Mouse (Mus musculus): ENCODE data around the gene Acad8.

- TF ChIP-seq CTCF (conservative IDR thresholded peaks at IDR 0.05 in 1 of 2, IDR thresholded peaks at IDR 0.05 in 1 of 2; ENCODE audit: low read depth in 2 of 2, low read length in 2 of 2): no peak; a peak in 1 of 4 replicates
- TF ChIP-seq POLR2A (IDR thresholded peaks at IDR 0.05; ENCODE audit: low read depth, low read length): peak; percentile 62
- no peak for TF ChIP-seq ZC3H11A (IDR thresholded peaks at IDR 0.05; ENCODE audit: low read depth, low read length)
Measured at GRCm38 (mm10) chr9:26997062-26997461, 2.3 kb downstream of the Acad8 start.
